Mouse (Mus musculus) right cerebral cortex, adult 18-20 months (tissue): ENCODE measurements around the gene Irx6.

ENCODE experiments used
- DNase-seq: peaks from one replicate; pipeline ENCODE4 v3.0.0; 2022; ENCODE audit warnings: mixed read lengths

Gene Irx6

GRCm38 (mm10) chr8:92723320-92723719, 49.2 kb downstream of the Irx6 start:
- no peak for DNase-seq

GRCm38 (mm10) chr8:92723947-92724346, 49.9 kb downstream of the Irx6 start:
- no peak for DNase-seq

- DNase-seq = no peak
Observed at GRCm38 (mm10) chr8:92724359-92724758, 50.3 kb downstream of the Irx6 start.
